25 mouse cellular contexts compared by ENCODE assay signal in the genomic region with DNA sequence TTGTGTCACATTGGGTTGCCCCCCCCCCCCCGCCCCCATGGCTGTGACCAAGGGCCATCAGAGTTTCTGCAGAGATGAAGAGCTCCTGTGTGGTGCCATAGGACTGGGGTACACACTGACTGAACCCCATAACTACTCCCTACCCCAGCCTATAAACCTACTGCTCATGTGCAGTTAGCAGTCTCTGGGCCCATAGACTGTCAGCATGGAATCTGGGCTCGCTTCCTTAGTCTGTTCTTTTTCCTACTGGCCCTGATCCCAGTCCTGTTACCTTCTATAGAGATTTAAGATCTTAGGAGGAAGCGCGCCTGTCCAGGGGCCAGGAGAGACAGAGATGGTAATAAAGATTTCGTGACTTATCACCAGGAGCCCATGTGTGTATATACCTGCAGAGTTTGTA. TPM values are rescaled to one million over a fixed set of nuclear protein-coding genes. Genes with fewer than 3 reads are reported as not detected.
DNase-seq lines count a peak whose midpoint lies in the region; ATAC-seq and TF ChIP-seq lines count a peak whose summit lies in the region.
"Had no signal": no experiment of that assay in that cellular context is flagged by ENCODE, and none has a peak within 500 bp of the region (broad histone marks: within the 10 kb centered on the region; RNA-seq: fewer than 3 reads in every experiment).

No protein-coding gene starts in this region.

- H3K4me1 ChIP-seq in embryonic facial prominence, embryonic 14.5 days (ENCODE audit: control insufficient read depth, insufficient read depth, low read length) = no peaks in the 10 kb centered on the region
- peaks cover 27% of the 10 kb centered on the region for H3K4me1 ChIP-seq in embryonic facial prominence, embryonic 10.5 days
- peaks cover 22% of the 10 kb centered on the region for H3K4me1 ChIP-seq in heart, adult 2 months (ENCODE audit: control insufficient read depth, insufficient read depth, low read length)
- peaks cover 38% of the 10 kb centered on the region for H3K4me1 ChIP-seq in heart, embryonic 15.5 days (replicated peaks)
- H3K4me1 ChIP-seq: liver, embryonic 12.5 days; stomach, embryonic 15.5 days had no signal

- peak; percentile 29 for DNase-seq in embryonic facial prominence, embryonic 14.5 days (ENCODE audit: low spot score)
- no peak for DNase-seq in embryonic facial prominence, embryonic 10.5 days (ENCODE audit: low spot score)
- DNase-seq in heart, adult 2 months = no peak
- DNase-seq in heart, postnatal 10 days = no peak
- DNase-seq in heart, postnatal 25 days (ENCODE audit: low spot score) = no peak
- DNase-seq in urinary bladder, postnatal 14 days (ENCODE audit: low spot score) = peak; percentile 22
- DNase-seq in urinary bladder, postnatal 36 days (ENCODE audit: low spot score in 2 of 2) = no peak
- DNase-seq: adrenal gland, adult 8-10 months; cerebellum, adult 2 months; cerebellum, postnatal 14 days; left cerebral cortex, postnatal 4 days; liver, postnatal 0 days; lung, postnatal 36 days; right cerebral cortex, postnatal 25 days; thymus, postnatal 14 days had no signal

- no peak overlapping the region for H3K27ac ChIP-seq in embryonic facial prominence, embryonic 14.5 days (replicated peaks; ENCODE audit: low read depth, low read length)
- H3K27ac ChIP-seq in embryonic facial prominence, embryonic 10.5 days (replicated peaks) = no peak overlapping the region; the same call in 1 of the 2 replicates
- H3K27ac ChIP-seq in heart, adult 2 months = peak overlapping the region; percentile 62
- H3K27ac ChIP-seq in heart, embryonic 15.5 days = peak overlapping the region; percentile 54
- H3K27ac ChIP-seq: hindbrain, embryonic 12.5 days; hindbrain, postnatal 0 days; liver, embryonic 12.5 days; stomach, embryonic 15.5 days had no signal

- WGBS in embryonic facial prominence, embryonic 14.5 days = 81% methylated on average over 4 of the region's 5 CpGs
- 84% methylated on average over 5 of the region's 5 CpGs for WGBS in embryonic facial prominence, embryonic 10.5 days
- 36% methylated on average over 5 of the region's 5 CpGs for WGBS in heart, adult 2 months
- WGBS in heart, embryonic 15.5 days = 69% methylated on average over 5 of the region's 5 CpGs

- no peak for ATAC-seq in embryonic facial prominence, embryonic 14.5 days (ENCODE audit: low read depth)
- ATAC-seq in heart, embryonic 15.5 days (replicated peaks; ENCODE audit: insufficient number of reproducible peaks, insufficient read depth, low FRiP score, low read depth) = no peak
- ATAC-seq: activated CD4-positive, CD25-positive, alpha-beta regulatory T cell, adult 4 months; forebrain, embryonic 14.5 days; hindbrain, postnatal 0 days; intestine, embryonic 16.5 days; liver, embryonic 12.5 days; liver, postnatal 0 days; midbrain, embryonic 16.5 days had no signal

- H3K4me2 ChIP-seq in embryonic facial prominence, embryonic 14.5 days (ENCODE audit: low read depth, low read length) = no peak overlapping the region
- H3K4me2 ChIP-seq in heart, embryonic 15.5 days = no peak overlapping the region
- H3K4me2 ChIP-seq: hindbrain, embryonic 12.5 days; liver, embryonic 12.5 days; midbrain, embryonic 11.5 days; stomach, embryonic 15.5 days had no signal

- intact Hi-C loops in heart, adult 2 months (cut with DNase I) = no loop called here
- intact Hi-C loops in heart, postnatal 10 days (cut with DNase I) = no loop called here
- intact Hi-C loops in heart, postnatal 25 days (cut with DNase I) = loop anchor here (5.0 kb wide), 1 partner anchor 162 kb away; no protein-coding TSS in a partner anchor

- TF ChIP-seq POLR2A in heart, adult 2 months (IDR thresholded peaks at IDR 0.05; ENCODE audit: insufficient read depth, low read depth, low read length) = no peak

- H3K9ac ChIP-seq in embryonic facial prominence, embryonic 14.5 days (ENCODE audit: low read depth, low read length) = no peak overlapping the region
- no peak overlapping the region for H3K9ac ChIP-seq in heart, adult 2 months (ENCODE audit: low read depth, low read length)
- H3K9ac ChIP-seq in heart, embryonic 15.5 days = no peak overlapping the region
- H3K9ac ChIP-seq: hindbrain, embryonic 12.5 days; liver, embryonic 12.5 days; liver, postnatal 0 days; stomach, embryonic 15.5 days had no signal

- H3K27me3 ChIP-seq in embryonic facial prominence, embryonic 14.5 days (replicated peaks; ENCODE audit: control insufficient read depth, insufficient read depth, low read length) = no peaks in the 10 kb centered on the region
- no peaks in the 10 kb centered on the region for H3K27me3 ChIP-seq in embryonic facial prominence, embryonic 10.5 days (replicated peaks; ENCODE audit: low read depth, poor library complexity, severe bottlenecking)
- no peaks in the 10 kb centered on the region for H3K27me3 ChIP-seq in heart, adult 2 months (ENCODE audit: control insufficient read depth, insufficient read depth, low read length)
- H3K27me3 ChIP-seq in heart, embryonic 15.5 days = no peaks in the 10 kb centered on the region
- H3K27me3 ChIP-seq: hindbrain, embryonic 12.5 days; liver, embryonic 12.5 days; stomach, embryonic 15.5 days had no signal

- H3K9me3 ChIP-seq in embryonic facial prominence, embryonic 14.5 days (ENCODE audit: control insufficient read depth, low read length) = no peaks in the 10 kb centered on the region
- H3K9me3 ChIP-seq in embryonic facial prominence, embryonic 10.5 days = no peaks in the 10 kb centered on the region; the same call in 1 of the 2 replicates
- H3K9me3 ChIP-seq in heart, embryonic 15.5 days (replicated peaks) = no peaks in the 10 kb centered on the region
- H3K9me3 ChIP-seq: hindbrain, embryonic 12.5 days; liver, embryonic 12.5 days; stomach, embryonic 15.5 days had no signal

- H3K4me3 ChIP-seq in embryonic facial prominence, embryonic 14.5 days (ENCODE audit: low read depth, low read length) = no peak overlapping the region
- no peak overlapping the region for H3K4me3 ChIP-seq in embryonic facial prominence, embryonic 10.5 days
- H3K4me3 ChIP-seq in heart, adult 2 months = no peak overlapping the region
- H3K4me3 ChIP-seq in heart, embryonic 15.5 days = no peak overlapping the region
- H3K4me3 ChIP-seq: hindbrain, embryonic 12.5 days; liver, embryonic 12.5 days; stomach, embryonic 15.5 days had no signal

- H3K36me3 ChIP-seq in embryonic facial prominence, embryonic 14.5 days (ENCODE audit: control insufficient read depth, insufficient read depth, low read length) = no peaks in the 10 kb centered on the region
- H3K36me3 ChIP-seq in embryonic facial prominence, embryonic 10.5 days (replicated peaks) = peaks cover 41% of the 10 kb centered on the region
- H3K36me3 ChIP-seq in heart, adult 2 months (ENCODE audit: control insufficient read depth, insufficient read depth, low read length) = no peaks in the 10 kb centered on the region
- H3K36me3 ChIP-seq in heart, embryonic 15.5 days = peaks cover 23% of the 10 kb centered on the region
- H3K36me3 ChIP-seq: hindbrain, embryonic 12.5 days; stomach, embryonic 15.5 days had no signal

- no peak for TF ChIP-seq EP300 in heart, adult 2 months (IDR thresholded peaks at IDR 0.05; ENCODE audit: insufficient read depth, low read depth, low read length)

- no peak for TF ChIP-seq CTCF in heart, adult 2 months (IDR thresholded peaks at IDR 0.05)

- peaks cover 2% of the 10 kb centered on the region; the same call in 1 of the 2 replicates for H3K79me2 ChIP-seq in heart, adult 2 months (replicated peaks; ENCODE audit: control insufficient read depth, insufficient read depth, low read length)

RNA-seq across cellular contexts. Expression of a gene that starts 38.2 kb away (rescaled TPM):
- polyA plus RNA-seq in embryonic facial prominence, embryonic 14.5 days (2014; fragmentation: Nextera tagmentation; extraction: Ambion mirVana) = 5.0 and 7.8 TPM in 2 replicates
- 7.1 and 8.4 TPM in 2 replicates for polyA plus RNA-seq in embryonic facial prominence, embryonic 10.5 days (2016; fragmentation: Nextera tagmentation; extraction: Ambion mirVana)
- 100 to 1,000 TPM in 1 of 2 experiments, 10 to 100 TPM in 1; 99.4 to 116 TPM for total RNA-seq in heart, adult 2 months (2021)
- polyA plus RNA-seq in heart, adult 2 months (2012; rRNA removed) = 58.5 and 61.6 TPM in 2 replicates
- total RNA-seq in heart, postnatal 10 days (2021) = 100 to 1,000 TPM; 165 to 174 TPM
- polyA plus RNA-seq in heart, embryonic 15.5 days (2015; fragmentation: Nextera tagmentation; extraction: Ambion mirVana) = 12.2 and 13.5 TPM in 2 replicates
- total RNA-seq in heart, postnatal 25 days (2021) = 100 to 1,000 TPM; 147 to 154 TPM

RNA-seq across cellular contexts. Expression of a gene that starts 53.8 kb away (rescaled TPM):
- polyA plus RNA-seq in embryonic facial prominence, embryonic 14.5 days (2014; fragmentation: Nextera tagmentation; extraction: Ambion mirVana) = 2.1 and 2.4 TPM in 2 replicates
- 0.70 and 1.0 TPM in 2 replicates for polyA plus RNA-seq in embryonic facial prominence, embryonic 10.5 days (2016; fragmentation: Nextera tagmentation; extraction: Ambion mirVana)
- 1 to 10 TPM; 1.9 to 2.5 TPM for total RNA-seq in heart, adult 2 months (2021)
- polyA plus RNA-seq in heart, adult 2 months (2012; rRNA removed) = 1.3 and 1.5 TPM in 2 replicates
- total RNA-seq in heart, postnatal 10 days (2021) = 1 to 10 TPM; 1.7 to 2.5 TPM
- 1.7 and 13.4 TPM in 2 replicates for polyA plus RNA-seq in heart, embryonic 15.5 days (2015; fragmentation: Nextera tagmentation; extraction: Ambion mirVana)
- total RNA-seq in heart, postnatal 25 days (2021) = 1 to 10 TPM; 1.3 to 1.4 TPM

Comparison
In these comparisons a context has a peak if more than half of its experiments do, and no peak if none do; other contexts are left out.
1. DNase-seq: peak in embryonic facial prominence, embryonic 14.5 days (single experiment) and urinary bladder, postnatal 14 days (single experiment); none in embryonic facial prominence, embryonic 10.5 days (single experiment), heart, adult 2 months (0 of 2), heart, postnatal 10 days (0 of 2), heart, postnatal 25 days (single experiment) and urinary bladder, postnatal 36 days (0 of 2).
2. H3K27ac ChIP-seq: peak in heart, adult 2 months (single experiment) and heart, embryonic 15.5 days (single experiment); none in embryonic facial prominence, embryonic 14.5 days (single experiment) and embryonic facial prominence, embryonic 10.5 days (single experiment).